Mouse (Mus musculus) layer of hippocampus, postnatal 10 days (tissue): ENCODE measurements at regions not wholly inside any gene's neighbourhood (a gene's known extent, or its start where the extent isn't known, plus 50 kb on each side); places are given as distances from the start of the nearest gene placed in this dataset.

Experiments used
- DNase-seq, 2 experiments: peaks; one replicate each; pipeline ENCODE4 v3.0.0; 2021; ENCODE audit warnings: low spot score in 2 of 2

DNA sequence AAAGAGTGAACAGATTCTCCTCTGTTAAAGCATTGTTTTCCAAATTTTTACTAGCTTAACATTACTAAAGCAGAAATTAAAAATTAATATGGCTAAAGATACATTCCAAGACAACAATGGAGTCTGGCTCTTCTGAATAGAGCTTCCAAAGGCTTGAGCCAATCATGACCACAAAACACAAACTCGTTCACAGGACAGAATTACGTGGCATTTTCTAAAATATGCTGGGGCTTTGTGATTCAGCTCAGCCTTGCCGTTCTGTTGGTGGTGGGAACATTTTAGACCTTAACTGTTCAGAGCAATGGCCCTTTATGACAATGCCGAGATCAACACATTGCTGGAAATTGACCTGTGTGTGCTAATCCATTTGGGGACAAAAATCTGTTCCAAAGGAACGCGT is 318.7 kb downstream of the Setd4 start:
- no peak for DNase-seq

DNA sequence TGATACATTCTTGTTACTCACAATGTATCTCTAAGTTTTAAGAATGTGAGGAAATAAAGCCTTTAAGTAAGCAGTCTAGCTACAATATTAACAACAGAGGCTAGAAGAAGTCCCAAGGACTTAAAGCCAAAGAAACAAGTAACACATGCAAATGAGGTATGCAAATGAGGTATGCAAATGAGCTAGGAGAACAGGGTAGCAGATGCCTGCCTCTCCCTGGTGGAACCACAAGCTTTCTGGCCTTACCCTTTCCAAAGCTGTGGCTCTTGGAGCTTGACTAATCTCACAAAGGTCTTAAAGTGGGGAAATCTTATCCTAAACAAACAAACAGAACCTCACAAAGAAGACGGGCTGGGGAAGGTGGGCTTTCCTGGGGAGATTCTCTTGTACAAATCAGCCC is 322.1 kb downstream of the Setd4 start:
- DNase-seq = no peak

DNA sequence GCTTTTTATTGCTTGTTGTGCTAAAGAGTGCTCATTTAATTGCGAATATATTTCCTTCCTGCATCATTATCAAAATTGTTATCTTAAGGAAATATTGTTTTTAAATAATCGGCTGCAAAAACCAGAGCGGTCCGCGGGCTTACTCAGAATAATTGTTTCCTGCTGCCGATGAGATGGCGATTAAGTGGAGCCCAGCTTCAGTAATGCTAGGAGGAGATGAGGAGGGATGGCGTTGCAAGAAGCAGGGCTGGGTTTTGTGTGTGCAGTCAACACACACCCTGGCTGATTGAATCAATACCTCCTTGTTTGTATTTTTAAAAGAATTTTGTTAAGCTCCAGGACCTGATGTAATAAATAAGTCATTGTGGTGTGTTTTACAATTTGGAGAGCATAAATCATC is 331.2 kb downstream of the Setd4 start:
- no peak for DNase-seq

DNA sequence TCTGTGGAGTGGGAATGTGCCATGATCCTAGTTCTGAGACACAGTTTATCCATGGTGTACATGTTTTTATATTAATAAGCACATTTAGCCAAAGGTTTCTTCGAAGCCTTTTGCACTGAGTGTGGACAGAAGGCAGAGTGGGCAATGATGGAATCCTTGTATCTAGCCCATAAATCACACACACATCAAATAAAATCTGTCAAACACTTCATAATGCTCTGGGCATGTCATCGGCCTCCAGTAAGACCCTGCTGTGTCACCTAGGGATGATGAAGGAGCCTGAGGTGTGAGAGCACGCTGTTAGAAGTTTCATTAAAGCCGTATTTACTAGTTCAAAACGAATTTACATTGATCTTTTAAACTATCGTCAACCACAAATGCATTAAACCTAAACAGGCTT is 331.7 kb downstream of the Setd4 start:
- no peak for DNase-seq

DNA sequence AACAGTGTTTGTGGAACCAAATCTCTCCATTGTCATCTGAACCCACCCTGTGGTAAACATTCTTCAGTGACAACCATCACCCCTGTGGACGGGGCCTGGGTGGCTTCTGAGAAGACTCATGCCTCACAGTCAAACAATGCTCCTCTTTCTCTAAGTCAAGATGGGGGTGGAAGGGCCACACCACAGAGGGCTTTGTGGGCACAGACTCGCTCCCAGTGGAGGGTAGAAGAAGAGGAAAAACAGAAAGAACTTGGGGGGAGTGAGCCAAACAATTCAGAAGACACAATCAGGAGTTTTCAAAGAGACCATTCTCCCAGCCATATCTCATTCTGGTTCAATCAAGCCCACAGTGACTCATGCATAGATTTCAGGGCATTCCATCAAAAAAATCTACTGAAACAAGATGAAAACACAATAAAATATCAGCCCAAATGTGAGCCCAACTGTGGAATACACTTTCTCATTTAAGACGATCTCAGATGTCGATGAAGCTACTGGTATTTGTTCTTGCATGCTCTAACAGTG is 339.7 kb downstream of the Setd4 start:
- DNase-seq = no peak

DNA sequence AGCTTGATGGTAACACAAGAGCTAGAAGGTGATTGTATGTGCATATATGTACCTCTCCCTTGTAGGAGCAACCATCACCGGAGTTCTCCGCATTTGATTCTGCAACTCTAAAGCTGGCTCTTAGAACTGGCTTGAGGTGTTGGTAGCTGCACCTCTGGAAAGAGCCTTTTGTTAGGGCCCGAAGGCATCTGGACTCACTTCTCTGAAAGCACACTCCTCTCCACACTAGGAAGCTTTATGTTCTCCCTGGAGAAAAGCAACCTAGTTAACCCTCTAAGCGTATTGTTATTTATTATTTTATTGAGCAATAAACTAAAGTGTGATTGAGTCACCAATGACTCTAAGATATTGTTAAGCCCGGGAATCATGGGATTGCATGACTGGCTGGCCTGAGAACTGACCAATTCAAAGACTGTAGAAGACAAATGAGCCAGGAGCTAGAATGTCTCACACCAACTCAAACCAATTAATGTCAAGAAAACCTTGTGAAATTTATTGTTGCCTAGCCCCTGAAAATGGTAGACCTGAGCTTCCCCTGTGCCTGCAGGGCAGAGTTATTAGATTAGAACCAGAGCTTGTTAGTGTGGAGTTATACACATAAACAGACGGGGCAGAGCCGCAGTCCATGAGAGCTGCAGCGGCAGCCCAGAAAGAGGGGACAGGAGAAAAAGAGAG is 340.6 kb downstream of the Setd4 start:
- no peak for DNase-seq

DNA sequence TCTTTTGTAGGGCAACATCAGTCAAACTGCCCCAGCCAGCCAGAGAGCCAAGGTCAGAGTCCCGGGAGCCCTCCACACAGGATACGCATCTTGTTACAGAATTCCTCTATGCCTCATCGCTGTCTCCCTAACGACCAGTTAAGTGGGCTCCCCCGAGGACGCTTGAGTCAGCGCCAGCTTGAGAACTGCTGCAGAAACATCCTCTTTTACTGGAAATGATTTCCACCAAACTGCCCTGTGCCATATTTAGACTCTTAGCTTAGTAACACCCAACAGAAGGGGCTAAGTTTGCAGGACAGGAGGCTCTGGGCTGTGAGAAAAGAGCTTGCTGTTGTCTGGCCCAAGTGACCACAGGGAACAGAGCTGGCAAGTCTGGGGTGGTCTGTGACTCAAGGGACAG is 357.0 kb downstream of the Setd4 start:
- peak; percentile 23 to 29 for DNase-seq

DNA sequence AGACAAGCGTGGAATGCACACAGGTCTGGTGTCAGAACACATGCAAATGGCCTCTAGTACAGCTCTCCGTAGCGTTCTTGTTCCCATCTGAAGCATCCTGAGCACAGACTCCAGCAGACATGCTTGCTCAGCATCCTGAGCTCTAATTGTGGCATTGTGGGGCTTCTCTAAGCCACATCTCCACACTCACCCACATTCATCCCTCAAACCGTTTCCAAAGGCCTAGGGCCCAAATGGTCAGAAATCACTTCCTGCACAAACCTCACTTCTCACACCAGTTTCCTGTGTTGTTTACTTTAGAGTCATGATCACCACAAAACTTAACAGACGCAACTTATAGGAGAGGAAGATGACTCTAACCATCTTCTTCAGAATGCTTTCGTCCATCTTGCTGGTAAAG is 358.1 kb downstream of the Setd4 start:
- DNase-seq = no peak

DNA sequence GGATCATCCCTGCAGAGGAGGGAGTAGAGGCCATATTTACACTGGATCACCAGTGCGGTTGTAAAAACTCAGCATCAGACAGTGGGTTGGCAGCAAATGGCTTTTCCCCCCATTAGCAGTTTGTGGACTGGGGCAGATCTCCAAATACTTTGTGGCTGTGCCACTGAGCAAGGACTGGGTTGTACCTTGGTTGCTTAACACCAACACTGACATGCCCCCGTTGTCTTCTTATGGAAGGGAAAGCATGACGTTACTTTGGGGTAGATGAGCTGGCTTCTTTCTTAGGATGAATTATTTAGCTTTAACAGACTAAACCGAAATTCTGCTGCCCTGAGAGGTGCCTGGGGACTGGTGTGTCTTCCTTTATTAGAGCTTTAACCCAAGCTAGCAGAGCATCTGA is 365.0 kb downstream of the Setd4 start:
- no peak for DNase-seq

DNA sequence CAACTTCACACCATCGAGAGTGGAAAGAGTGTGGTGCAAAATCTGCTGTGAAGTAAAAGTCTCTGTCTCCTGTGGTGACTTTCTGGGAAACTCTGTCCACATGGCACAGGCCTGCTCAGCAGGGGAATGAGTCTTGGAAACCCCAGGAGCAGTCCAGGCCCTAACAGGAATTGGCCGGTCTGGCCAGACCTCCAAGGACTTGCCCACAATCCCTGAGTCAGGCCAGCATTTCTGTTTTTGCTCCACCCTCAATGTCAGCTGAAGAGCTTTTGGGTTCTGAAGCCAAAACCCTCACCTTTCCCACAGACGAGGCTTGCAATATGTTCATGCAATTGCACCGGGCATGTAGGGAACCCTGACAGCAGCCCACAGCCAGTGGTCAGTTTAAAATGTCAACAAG is 365.5 kb downstream of the Setd4 start:
- DNase-seq = no peak

DNA sequence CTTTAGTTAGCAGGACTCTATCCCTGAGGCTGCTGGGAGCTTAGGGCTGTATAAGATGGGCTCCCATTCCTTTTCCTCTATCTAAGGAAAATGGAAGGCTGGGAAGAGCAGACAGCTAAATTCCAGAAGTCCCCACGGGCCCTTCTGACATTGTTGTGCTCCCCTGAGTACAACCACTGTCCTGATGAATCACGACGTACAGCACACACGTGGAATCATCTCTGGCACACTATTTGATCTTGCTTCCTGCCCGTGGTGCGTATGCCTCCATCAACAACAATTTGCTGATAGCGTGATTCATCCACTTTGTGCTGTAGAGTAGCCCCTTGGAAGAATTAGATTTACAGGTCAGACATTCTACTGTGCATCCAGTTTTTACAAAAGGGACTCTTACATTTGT is 378.2 kb downstream of the Setd4 start:
- no peak for DNase-seq

DNA sequence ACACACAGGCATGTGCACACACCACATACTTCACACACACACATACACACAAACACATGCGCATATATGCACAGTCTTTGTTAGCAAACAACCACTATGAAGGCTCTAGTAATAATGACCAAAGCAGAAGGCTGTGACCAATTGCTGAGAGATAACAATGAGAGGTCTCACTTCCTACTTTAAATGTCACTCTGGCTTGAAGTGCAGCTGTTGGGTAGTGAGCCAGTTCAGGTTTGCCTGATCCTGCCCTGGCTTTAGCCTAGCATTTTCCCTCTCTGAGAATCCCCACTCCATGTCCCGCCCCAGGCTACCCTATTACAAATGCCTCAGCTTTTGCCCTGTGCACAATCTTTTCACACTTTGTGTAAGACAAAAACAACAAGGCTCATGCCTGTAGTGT is 378.7 kb downstream of the Setd4 start:
- no peak for DNase-seq

DNA sequence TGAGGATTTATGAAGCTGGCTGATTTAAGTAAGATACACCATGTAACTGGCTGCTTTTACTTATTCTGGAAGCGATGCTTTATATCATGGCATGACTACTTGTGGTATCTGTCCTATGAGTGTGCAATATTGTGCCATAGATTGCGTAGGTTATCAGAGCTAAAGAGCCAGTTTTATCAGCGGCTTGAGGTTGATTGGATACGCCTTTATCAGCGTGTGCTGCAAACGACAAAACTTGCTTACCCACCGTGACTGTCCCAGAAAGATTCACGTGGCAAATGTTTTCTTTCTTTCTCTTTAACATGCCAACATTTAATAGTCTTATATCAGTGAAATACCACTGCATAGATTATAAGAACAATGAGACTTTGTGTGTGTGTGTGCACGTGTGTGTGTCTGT is 384.1 kb downstream of the Setd4 start:
- DNase-seq = no peak

DNA sequence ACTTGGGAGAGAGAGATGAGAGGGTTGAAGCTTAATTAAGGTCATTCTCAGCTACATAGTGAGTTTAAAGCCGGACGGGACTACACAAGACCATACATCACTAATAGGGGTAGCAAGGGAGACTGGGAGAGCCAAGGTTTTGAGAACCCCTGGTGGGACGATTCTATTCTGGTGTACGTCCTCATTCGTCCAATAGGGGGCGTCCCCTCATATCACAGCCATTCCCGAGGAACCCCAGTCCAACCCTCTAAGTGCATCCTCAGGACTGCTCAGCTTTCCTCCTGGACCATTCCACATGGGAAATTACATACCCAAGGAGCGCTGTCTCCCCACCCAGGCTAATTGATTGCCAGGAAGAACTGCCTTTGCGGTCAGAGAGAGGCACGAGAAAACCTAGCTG is 385.5 kb downstream of the Setd4 start:
- peak in 1 of 2 experiments; percentile 5 for DNase-seq

DNA sequence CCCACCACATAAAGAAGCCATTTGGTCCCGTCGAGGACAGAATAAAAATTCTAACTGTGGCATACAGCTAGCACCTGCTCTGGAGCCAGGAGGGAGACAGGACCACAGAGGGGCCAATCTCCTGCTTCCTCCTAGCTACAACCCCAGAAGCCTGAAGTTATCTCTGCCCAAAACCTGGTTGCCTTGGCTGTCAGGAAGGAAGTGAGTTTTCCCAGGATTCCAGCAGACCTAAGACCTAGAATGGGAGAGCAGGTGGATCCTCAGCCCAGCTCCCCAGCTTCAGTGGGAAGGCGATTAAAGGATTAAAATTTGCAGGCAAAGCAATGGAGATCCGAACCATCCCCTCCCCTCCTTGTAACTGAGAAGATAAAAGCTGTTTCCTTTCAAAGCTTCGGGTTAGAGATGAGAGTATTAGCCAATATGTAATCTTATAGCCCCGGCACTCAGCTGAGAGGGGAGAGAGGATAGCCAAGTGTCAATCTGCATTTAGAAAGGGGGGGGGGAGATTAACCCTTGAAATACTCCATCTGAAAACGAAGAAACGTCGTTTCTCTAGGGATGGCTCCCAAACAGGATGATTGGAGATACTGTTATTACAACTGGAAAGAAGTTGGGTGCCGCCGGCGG is 386.1 kb downstream of the Setd4 start:
- DNase-seq = no peak

DNA sequence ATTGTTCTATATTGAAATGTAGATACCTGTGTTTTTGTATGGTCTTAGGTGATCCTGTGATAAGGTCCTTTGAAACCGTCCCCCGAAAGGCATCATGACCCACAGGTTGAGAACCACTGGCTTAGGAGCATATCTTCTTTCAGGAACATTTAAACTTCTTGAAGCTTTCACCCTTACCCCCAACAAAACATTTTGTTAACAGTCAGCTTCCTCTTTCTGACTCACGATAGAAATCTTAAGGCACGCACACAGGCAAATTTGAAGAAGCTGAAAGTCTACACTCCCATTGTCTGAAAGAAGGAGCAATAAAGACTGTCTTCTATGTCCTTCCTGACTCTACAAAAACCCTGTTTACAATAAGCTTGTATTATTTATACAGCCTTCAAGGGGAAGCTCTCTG is 388.2 kb downstream of the Setd4 start:
- no peak for DNase-seq

DNA sequence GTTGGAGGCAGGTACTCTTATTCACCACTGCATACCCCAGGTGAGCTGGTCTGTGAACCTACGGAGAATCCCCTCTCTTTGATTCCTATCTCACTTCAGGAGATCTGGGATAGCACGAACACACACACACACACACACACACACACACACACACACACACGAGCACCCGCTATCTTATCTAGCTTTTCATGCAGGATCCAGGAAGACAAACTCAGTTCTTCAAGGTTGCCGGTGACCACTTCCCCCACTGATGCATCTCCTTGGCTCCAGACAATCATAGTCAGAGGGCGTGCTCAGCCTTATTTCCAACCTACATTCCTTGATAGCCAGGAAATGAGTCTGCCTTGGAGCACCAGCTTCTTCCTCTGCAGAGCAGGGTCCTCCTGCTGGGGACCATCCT is 387.7 kb upstream of the Runx1 start:
- no peak for DNase-seq

DNA sequence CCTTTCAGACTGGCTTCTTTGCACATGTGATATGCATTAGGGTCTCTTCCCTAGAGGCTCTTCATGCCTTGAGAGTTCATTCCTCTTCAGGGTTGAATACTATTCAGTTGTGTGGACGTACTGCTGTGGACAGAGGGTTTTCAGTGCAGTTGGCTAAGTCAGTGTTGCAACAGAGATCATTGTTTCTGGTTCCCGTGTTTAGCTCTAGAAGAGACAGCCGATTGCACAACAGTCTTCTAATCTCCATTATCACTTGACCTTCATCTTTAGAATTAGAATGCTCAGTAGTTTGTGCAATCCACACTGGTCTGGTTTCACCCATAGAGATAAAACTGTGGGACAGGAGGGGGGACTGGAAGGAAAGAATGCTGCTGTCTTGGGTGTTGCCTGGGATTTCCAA is 381.7 kb upstream of the Runx1 start:
- no peak for DNase-seq

DNA sequence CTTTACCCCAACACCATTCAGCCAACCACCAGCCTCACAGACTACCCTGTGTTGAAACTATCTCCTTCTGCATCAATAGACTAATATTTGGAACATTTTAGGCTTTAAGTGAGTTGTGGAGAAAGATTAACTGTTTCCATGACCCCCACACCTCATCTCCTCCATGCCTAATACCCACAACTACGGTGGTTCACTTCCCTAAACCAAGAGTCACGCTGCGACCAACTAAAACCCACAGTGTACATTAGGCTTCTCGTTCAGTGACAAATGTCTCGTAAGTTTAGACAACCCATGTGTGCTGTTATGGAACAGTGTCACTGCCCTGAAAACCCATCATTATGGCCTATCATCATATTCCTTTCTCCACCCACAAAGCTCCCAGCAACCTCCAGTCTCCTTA is 381.3 kb upstream of the Runx1 start:
- no peak for DNase-seq

DNA sequence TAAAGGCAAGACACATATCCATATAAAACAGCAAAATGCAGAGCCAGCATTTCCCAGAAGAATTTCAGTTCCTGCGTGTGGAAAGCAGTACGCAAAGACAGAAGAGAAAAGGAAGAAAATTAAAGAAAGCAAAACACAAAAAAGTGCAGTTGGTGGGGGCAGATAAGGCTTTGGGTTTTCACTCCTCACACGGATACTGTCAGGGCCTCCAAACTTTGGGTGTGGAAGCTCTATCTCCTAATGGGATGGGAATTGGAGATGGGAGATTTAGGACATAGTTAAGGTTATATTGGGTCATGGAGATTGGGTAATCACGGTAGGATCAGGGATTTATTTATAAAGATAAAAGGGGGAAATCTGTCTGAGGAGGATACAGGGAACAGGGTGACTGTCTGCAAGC is 380.4 kb upstream of the Runx1 start:
- DNase-seq = no peak

DNA sequence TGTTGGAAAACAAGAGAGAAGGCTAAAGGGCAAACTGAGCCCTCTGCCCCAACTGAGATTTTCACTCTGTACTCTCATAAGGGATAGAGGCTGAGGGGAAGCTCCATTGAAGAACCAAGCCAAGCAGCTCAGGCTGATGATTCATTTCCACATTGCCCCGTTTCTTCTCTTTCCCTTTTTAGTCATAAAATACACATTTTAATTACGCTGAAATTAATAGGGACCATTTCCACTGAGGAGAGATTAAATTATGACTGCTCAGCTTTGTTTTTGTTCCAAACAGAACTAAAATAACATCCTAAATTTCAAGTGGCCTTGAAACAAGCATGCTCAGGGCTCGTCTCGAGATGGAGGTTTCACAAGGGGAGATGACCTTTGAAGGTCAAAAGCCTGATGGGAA is 378.7 kb upstream of the Runx1 start:
- no peak for DNase-seq

DNA sequence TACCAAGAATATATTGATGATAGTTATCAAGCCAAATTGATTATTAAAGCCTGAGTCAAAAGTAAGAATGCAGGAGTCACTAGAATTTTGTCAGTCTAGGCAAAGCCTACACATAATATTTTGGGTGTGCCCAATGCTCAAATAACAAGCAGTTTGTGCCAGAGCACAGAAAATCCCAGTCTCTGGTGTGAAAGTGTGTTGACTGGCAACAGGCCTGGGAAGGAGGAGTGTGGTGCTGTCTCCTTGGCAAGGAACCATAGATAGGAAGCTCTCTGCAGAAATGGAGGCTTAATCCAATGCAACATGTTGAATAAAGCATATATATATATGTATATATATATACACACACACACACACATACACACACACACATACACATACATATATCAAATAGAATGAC is 376.6 kb upstream of the Runx1 start:
- DNase-seq = no peak

DNA sequence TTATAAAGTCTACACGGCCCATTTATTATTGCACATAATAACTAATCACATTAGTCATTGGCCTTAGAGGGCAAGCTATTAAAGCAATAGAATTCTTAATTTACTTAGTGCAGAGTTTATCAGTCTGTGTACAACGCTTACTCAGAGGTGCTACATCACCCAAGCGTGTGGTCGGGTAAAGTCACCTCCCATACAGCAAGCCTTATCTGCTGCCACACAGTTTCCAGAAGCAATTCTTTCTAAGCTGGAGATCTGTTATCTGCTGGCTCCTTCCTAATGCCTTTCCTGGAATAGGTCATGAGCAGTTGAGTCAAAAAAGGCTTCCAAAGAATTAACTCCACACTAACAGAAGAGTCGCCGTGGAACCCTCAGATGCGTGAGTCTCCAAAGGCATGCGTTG is 371.4 kb upstream of the Runx1 start:
- no peak for DNase-seq
